Mouse (Mus musculus) forebrain, embryonic 10.5 days (tissue): ENCODE data around the gene Col26a1. TPM values are rescaled to one million over a fixed set of nuclear protein-coding genes. Genes with fewer than 3 reads are reported as not detected.

ENCODE experiments used
- DNase-seq: peaks from one replicate; pipeline ENCODE4 v3.0.0-alpha.2; 2017; ENCODE audit warnings: low spot score; ENCODE audit errors: extremely low spot score
- H3K27ac ChIP-seq: fragments of 300-500 bp; sonication (generic); 2 replicates; pipeline ENCODE4 v1.5.1; 2016; ENCODE audit warnings: mild to moderate bottlenecking
- H3K27me3 ChIP-seq: fragments of 300-500 bp; sonication (generic); 2 replicates; pipeline ENCODE4 v1.6.1; 2016; ENCODE audit warnings: mild to moderate bottlenecking; ENCODE audit not compliant: poor library complexity, severe bottlenecking
- H3K36me3 ChIP-seq: fragments of 300-500 bp; sonication (generic); replicated peaks from 2 replicates; pipeline ENCODE4 v1.6.1; 2016; ENCODE audit warnings: mild to moderate bottlenecking, moderate library complexity
- H3K4me1 ChIP-seq: fragments of 300-500 bp; sonication (generic); 2 replicates; pipeline ENCODE4 v1.6.1; 2016
- H3K4me3 ChIP-seq: fragments of 300-500 bp; sonication (generic); 2 replicates; pipeline ENCODE4 v1.5.1; 2016; ENCODE audit warnings: mild to moderate bottlenecking, moderate library complexity
- H3K9me3 ChIP-seq: fragments of 300-500 bp; sonication (generic); 2 replicates; pipeline ENCODE4 v1.6.1; 2016; ENCODE audit warnings: mild to moderate bottlenecking, moderate library complexity
- WGBS: fragments of 180-500 bp; shearing (Covaris S2); methylation state at CpG from one replicate; pipeline ENCODE4 v1.1.7; 2016; 5-methylcytosine and 5-hydroxymethylcytosine counted together
- polyA plus RNA-seq: library from polyadenylated mRNA; unstranded; fragments of >200 nt; fragmentation: Nextera tagmentation; extraction: Ambion mirVana; gene quantifications from 2 replicates; pipeline ENCODE4 v1.2.1, GENCODE M21; 2016

Gene Col26a1
- polyA plus RNA-seq, 1 experiment from 2014 or later, result 48.6 TPM

- no peak for DNase-seq
- H3K36me3 ChIP-seq, result peaks cover 2% of the 10 kb centered on the region; the same call in 1 of the 2 replicates
Observed at GRCm38 (mm10) chr5:136905630-136906029, 22.6 kb upstream of the Col26a1 start.

GRCm38 (mm10) chr5:136904621-136905020 is 21.6 kb upstream of the Col26a1 start:
- H3K9me3 ChIP-seq, result peaks cover 2% of the 10 kb centered on the region; the same call in 1 of the 2 replicates
- H3K36me3 ChIP-seq, result no peaks in the 10 kb centered on the region
- peaks cover 23% of the 10 kb centered on the region for H3K4me1 ChIP-seq
- DNase-seq, result no peak
- 65% methylated on average over 3 of the region's 3 CpGs for WGBS
- no peaks in the 10 kb centered on the region for H3K27me3 ChIP-seq
- no peak overlapping the region for H3K27ac ChIP-seq
- no peak overlapping the region for H3K4me3 ChIP-seq

More at GRCm38 (mm10) chr5:136905630-136906029, 22.6 kb upstream of the Col26a1 start:
- H3K27ac ChIP-seq, result no peak overlapping the region
- H3K9me3 ChIP-seq, result peaks cover 2% of the 10 kb centered on the region; the same call in 1 of the 2 replicates
- H3K27me3 ChIP-seq, result no peaks in the 10 kb centered on the region
- WGBS, result 51% methylated on average over 7 of the region's 7 CpGs
- no peak overlapping the region for H3K4me3 ChIP-seq
- peaks cover 18% of the 10 kb centered on the region for H3K4me1 ChIP-seq

- H3K27me3 ChIP-seq, result no peaks in the 10 kb centered on the region
- H3K36me3 ChIP-seq, result no peaks in the 10 kb centered on the region
- H3K4me3 ChIP-seq, result no peak overlapping the region
- 65% methylated on average over 10 of the region's 10 CpGs for WGBS
- peaks cover 12% of the 10 kb centered on the region for H3K4me1 ChIP-seq
- no peak overlapping the region for H3K27ac ChIP-seq
- no peak for DNase-seq
- H3K9me3 ChIP-seq, result no peaks in the 10 kb centered on the region
Observed at GRCm38 (mm10) chr5:136895529-136895963, 12.5 kb upstream of the Col26a1 start.

GRCm38 (mm10) chr5:136894840-136895528 is 12.0 kb upstream of the Col26a1 start:
- peak overlapping the region; percentile 40; the same call in 1 of the 2 replicates for H3K27ac ChIP-seq
- peaks cover 10% of the 10 kb centered on the region for H3K4me1 ChIP-seq
- no peak overlapping the region for H3K4me3 ChIP-seq
- H3K36me3 ChIP-seq, result no peaks in the 10 kb centered on the region
- no peaks in the 10 kb centered on the region for H3K27me3 ChIP-seq
- H3K9me3 ChIP-seq, result no peaks in the 10 kb centered on the region
- no peak for DNase-seq
- 69% methylated on average over 25 of the region's 25 CpGs for WGBS

GRCm38 (mm10) chr5:136888539-136889355 is 5.7 kb upstream of the Col26a1 start:
- no peak for DNase-seq
- WGBS, result 63% methylated on average over 19 of the region's 19 CpGs
- no peak overlapping the region for H3K4me3 ChIP-seq

GRCm38 (mm10) chr5:136886957-136887356 is 3.9 kb upstream of the Col26a1 start:
- H3K27me3 ChIP-seq, result peaks cover 31% of the 10 kb centered on the region
- no peak for DNase-seq
- 39% methylated on average over 7 of the region's 7 CpGs for WGBS
- H3K27ac ChIP-seq, result peak overlapping the region; percentile 78
- no peaks in the 10 kb centered on the region for H3K36me3 ChIP-seq
- H3K4me1 ChIP-seq, result peaks cover 36% of the 10 kb centered on the region
- H3K9me3 ChIP-seq, result no peaks in the 10 kb centered on the region
- no peak overlapping the region for H3K4me3 ChIP-seq

More at GRCm38 (mm10) chr5:136888539-136889355, 5.7 kb upstream of the Col26a1 start:
- Histone ChIP-seq H3K9me3 (no peaks in the 10 kb centered on the region), H3K27ac (peak overlapping the region; percentile 56; the same call in 1 of the 2 replicates), H3K4me1 (peaks cover 18% of the 10 kb centered on the region), H3K27me3 (peaks cover 13% of the 10 kb centered on the region), H3K36me3 (no peaks in the 10 kb centered on the region)

- Histone ChIP-seq H3K27ac (peak overlapping the region; percentile 82), H3K27me3 (peaks cover 50% of the 10 kb centered on the region), H3K9me3 (no peaks in the 10 kb centered on the region), H3K4me1 (peaks cover 34% of the 10 kb centered on the region), H3K36me3 (peaks cover 9% of the 10 kb centered on the region), H3K4me3 (peak overlapping the region; percentile 59)
- DNase-seq, result peak; percentile 61
- WGBS, result under 1% methylated on average over 47 of the region's 47 CpGs
Observed at GRCm38 (mm10) chr5:136882055-136882787, 788 bp downstream of the Col26a1 start.

GRCm38 (mm10) chr5:136881380-136882009 is 1.5 kb downstream of the Col26a1 start:
- no peaks in the 10 kb centered on the region for H3K9me3 ChIP-seq
- peaks cover 50% of the 10 kb centered on the region for H3K27me3 ChIP-seq
- peaks cover 17% of the 10 kb centered on the region for H3K36me3 ChIP-seq
- 3% methylated on average over 39 of the region's 39 CpGs for WGBS
- peaks cover 27% of the 10 kb centered on the region for H3K4me1 ChIP-seq
- DNase-seq, result peak; percentile 88
- peak overlapping the region; percentile 59 for H3K4me3 ChIP-seq
- peak overlapping the region; percentile 82 for H3K27ac ChIP-seq

- DNase-seq, result no peak
- Histone ChIP-seq H3K36me3 (peaks cover 18% of the 10 kb centered on the region), H3K4me3 (no peak overlapping the region), H3K27ac (no peak overlapping the region), H3K27me3 (peaks cover 50% of the 10 kb centered on the region), H3K4me1 (peaks cover 24% of the 10 kb centered on the region), H3K9me3 (no peaks in the 10 kb centered on the region)
- 92% methylated on average over 8 of the region's 8 CpGs for whole genome bisulfite sequencing
Observed at GRCm38 (mm10) chr5:136880101-136880500, 2.9 kb downstream of the Col26a1 start.

GRCm38 (mm10) chr5:136874271-136874670 is 8.7 kb downstream of the Col26a1 start:
- WGBS, result 77% methylated on average over 10 of the region's 10 CpGs
- no peak for DNase-seq
- peaks cover 21% of the 10 kb centered on the region for H3K4me1 ChIP-seq
- H3K36me3 ChIP-seq, result peaks cover 18% of the 10 kb centered on the region
- H3K9me3 ChIP-seq, result no peaks in the 10 kb centered on the region
- H3K27me3 ChIP-seq, result no peaks in the 10 kb centered on the region
- no peak overlapping the region for H3K27ac ChIP-seq
- H3K4me3 ChIP-seq, result no peak overlapping the region

- 83% methylated on average over 8 of the region's 8 CpGs for WGBS
- Histone ChIP-seq H3K27ac (no peak overlapping the region), H3K36me3 (peaks cover 11% of the 10 kb centered on the region), H3K4me3 (no peak overlapping the region), H3K27me3 (no peaks in the 10 kb centered on the region), H3K9me3 (no peaks in the 10 kb centered on the region), H3K4me1 (peaks cover 28% of the 10 kb centered on the region)
- DNase-seq, result no peak
Observed at GRCm38 (mm10) chr5:136872417-136872816, 10.6 kb downstream of the Col26a1 start.
